Mouse (Mus musculus) olfactory bulb, adult 2 months (tissue): Measurements from ENCODE around the gene Camta1. TPM values are rescaled to one million over a fixed set of nuclear protein-coding genes. Genes with fewer than 3 reads are reported as not detected.

ENCODE experiments used
- H3K27ac ChIP-seq: fragments of 200-500 bp; 2 replicates; pipeline ENCODE4 v1.5.1; 2012; ENCODE audit warnings: low read depth, low read length; ENCODE audit not compliant: insufficient read depth
- H3K4me1 ChIP-seq: fragments of 200-500 bp; 2 replicates; pipeline ENCODE4 v1.6.1; 2012; ENCODE audit warnings: low read length; ENCODE audit not compliant: control insufficient read depth, insufficient read depth
- H3K4me3 ChIP-seq: fragments of 200-500 bp; 2 replicates; pipeline ENCODE4 v1.5.1; 2012; ENCODE audit warnings: mild to moderate bottlenecking, low read depth, low read length, moderate library complexity; ENCODE audit not compliant: insufficient read depth
- CTCF ChIP-seq: fragments of 200-500 bp; IDR thresholded peaks from 2 replicates; pipeline ENCODE4 v1.5.1; 2012; ENCODE audit warnings: low read depth, mild to moderate bottlenecking, low read length, moderate library complexity; ENCODE audit not compliant: insufficient read depth
- POLR2A ChIP-seq: fragments of 200-500 bp; IDR thresholded peaks from 2 replicates; pipeline ENCODE4 v1.6.1; 2012; ENCODE audit warnings: mild to moderate bottlenecking, low read depth, low read length, moderate library complexity; ENCODE audit not compliant: insufficient read depth
- WGBS: fragments of 180-500 bp; shearing (Covaris S2); methylation state at CpG from one replicate; pipeline ENCODE4 v1.1.7; 2018; 5-methylcytosine and 5-hydroxymethylcytosine counted together
- polyA plus RNA-seq: library from polyadenylated mRNA; stranded (reverse); fragments of >200 nt; gene quantifications from 2 replicates; pipeline ENCODE4 v1.2.4, GENCODE M21; 2012; ENCODE audit warnings: low replicate concordance; ENCODE audit not compliant: missing spikeins, insufficient read depth, insufficient read length

The Camta1 gene
- polyA plus RNA-seq, 1 experiment: 363 TPM

DNA sequence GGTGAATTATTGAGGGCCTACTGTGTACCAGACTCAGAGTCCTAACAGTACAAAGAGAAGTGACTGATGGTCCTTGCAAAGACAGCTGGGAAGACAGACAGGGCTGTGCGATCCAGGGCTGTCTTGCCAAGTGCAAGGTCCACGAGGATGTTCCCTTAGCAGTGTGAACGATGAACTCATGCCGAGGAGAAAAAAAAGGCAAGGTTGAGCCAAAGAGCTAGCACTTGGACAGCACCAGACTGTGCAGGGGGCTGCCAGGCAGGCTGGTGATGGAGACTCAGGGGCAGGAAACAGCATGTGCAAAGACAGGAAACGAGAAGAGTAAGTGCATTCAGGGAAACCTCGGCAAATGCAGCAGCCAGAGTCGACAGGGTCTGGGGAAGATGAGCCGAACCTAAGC is 266.6 kb downstream of the Camta1 start:
- no peak overlapping the region for H3K27ac ChIP-seq
- TF ChIP-seq POLR2A: no peak
- no peak for TF ChIP-seq CTCF
- H3K4me1 ChIP-seq: peaks cover 15% of the 10 kb centered on the region
- no peak overlapping the region for H3K4me3 ChIP-seq
- WGBS: 61% methylated on average over 8 of the region's 8 CpGs

DNA sequence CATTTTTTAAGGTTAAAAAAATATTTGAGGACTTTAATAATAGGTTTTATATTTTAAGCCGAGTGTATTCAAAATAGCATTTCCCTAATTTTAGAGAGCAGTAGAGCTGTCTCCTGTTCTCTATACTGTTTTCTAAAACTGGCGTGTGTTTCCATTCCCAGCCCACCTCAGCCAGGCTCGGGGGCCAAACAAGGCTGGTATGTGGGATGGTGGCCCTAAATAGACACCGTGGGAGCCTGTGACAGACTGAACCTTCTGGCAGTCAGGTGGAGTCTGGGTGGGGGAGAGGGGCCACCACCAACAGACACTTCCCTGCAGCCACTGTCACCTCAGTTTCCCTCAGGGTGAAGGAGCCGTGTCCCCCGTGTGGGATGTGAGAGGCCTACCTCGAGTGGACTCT is 268.6 kb downstream of the Camta1 start:
- H3K4me3 ChIP-seq: no peak overlapping the region
- H3K27ac ChIP-seq: no peak overlapping the region
- WGBS: 47% methylated on average over 7 of the region's 7 CpGs

GRCm38 (mm10) chr4:151586074-151586473 is 275.6 kb downstream of the Camta1 start:
- 63% methylated on average over 9 of the region's 9 CpGs for WGBS
- Histone ChIP-seq H3K4me3 (no peak overlapping the region), H3K27ac (no peak overlapping the region), H3K4me1 (peaks cover 4% of the 10 kb centered on the region)
- no peak for TF ChIP-seq CTCF

More for the DNA sequence above, 268.6 kb downstream of the Camta1 start:
- TF ChIP-seq CTCF (no peak), POLR2A (no peak)
- H3K4me1 ChIP-seq: peaks cover 15% of the 10 kb centered on the region

DNA sequence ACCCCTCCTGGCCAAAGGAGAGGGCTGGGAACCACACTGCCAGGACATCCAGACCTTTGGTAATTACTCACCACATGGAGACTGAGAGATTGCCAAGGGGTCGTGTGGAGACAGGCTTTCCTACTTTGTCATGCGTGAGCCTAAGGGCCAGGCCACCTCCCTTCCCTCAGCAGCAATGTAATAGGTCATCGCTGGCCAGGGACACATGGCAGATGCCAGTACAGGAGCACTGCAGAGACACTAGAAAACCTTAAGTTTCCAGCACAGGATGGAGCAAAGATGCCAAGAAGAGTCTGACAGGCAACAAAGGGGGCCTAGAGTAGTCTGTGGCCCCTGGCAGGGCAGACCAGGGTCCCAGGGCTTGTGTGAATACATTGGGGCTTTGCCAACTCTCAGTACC is 283.7 kb downstream of the Camta1 start:
- Histone ChIP-seq H3K4me1 (peaks cover 3% of the 10 kb centered on the region), H3K4me3 (no peak overlapping the region), H3K27ac (no peak overlapping the region)
- TF ChIP-seq CTCF: no peak
- no peak for TF ChIP-seq POLR2A
- 68% methylated on average over 3 of the region's 3 CpGs for WGBS

DNA sequence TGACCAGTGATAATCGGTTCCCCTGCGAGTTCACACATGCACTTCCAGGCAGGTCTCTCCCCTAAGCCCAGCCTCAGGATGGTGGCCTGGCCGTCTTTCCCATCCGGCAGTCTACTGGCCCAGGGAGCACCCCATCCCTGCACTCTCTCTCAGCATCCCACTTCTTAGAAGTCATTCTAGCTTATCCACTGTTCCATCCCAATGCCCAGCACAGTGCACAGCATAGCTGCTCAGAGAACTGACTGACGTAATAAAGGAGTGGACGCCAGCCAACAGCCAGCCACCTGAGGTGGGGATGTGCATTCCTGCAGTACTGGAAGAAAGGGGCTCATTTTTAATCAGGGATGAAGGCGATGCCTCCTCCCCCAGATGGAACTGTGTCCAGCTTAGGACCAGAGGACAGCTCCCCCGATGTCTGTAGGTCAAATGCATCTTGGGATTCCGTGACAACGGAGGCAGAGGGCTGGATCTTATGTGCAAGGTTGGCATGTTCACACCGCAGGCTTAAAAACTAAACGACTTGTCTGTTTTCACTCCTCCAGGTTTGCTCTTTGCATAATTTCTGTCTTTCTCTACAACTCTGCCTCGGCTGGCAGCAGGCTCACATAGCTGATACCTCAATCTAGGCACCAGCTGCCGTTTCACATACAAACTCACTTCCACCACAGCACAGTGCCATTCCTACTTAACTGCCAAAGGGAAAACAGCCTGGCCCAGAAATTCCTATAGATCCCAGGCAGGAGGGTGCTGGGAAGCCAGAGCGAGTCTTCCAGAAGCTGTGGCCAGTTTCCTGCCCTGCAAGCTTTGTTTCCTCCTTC is 285.2 kb downstream of the Camta1 start:
- H3K27ac ChIP-seq: no peak overlapping the region
- 0 out of 2 replicates have a peak, but pooled peaks cover 2% of the 10 kb centered on the region for H3K4me1 ChIP-seq
- TF ChIP-seq POLR2A (no peak), CTCF (no peak)
- no peak overlapping the region for H3K4me3 ChIP-seq
- WGBS: 85% methylated on average over 15 of the region's 15 CpGs

GRCm38 (mm10) chr4:151572716-151573115 is 289.0 kb downstream of the Camta1 start:
- no peak overlapping the region for H3K27ac ChIP-seq
- no peak overlapping the region for H3K4me3 ChIP-seq
- H3K4me1 ChIP-seq: peaks cover 11% of the 10 kb centered on the region
- WGBS: 69% methylated on average over 5 of the region's 5 CpGs
- TF ChIP-seq CTCF: no peak
- no peak for TF ChIP-seq POLR2A

DNA sequence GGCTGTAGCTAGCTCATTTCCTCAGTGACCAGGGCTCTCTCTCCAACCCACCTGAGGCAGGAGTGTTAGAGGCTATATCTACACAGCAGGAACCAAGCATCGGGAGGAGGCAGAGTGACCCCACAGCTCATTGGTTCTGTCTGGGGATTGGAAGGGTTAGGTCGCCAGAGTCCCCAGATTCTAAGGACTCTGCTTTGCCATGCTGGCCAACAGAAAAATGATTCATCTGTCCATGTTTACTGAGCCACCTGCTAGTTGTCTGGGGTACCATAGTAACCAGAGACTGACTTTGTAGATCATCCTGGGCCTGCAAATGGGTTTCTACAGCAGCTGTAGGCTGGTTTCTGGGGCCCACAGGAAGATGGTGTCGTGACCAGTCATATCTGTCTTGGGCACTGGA is 292.1 kb downstream of the Camta1 start:
- TF ChIP-seq CTCF: no peak
- no peak for TF ChIP-seq POLR2A

DNA sequence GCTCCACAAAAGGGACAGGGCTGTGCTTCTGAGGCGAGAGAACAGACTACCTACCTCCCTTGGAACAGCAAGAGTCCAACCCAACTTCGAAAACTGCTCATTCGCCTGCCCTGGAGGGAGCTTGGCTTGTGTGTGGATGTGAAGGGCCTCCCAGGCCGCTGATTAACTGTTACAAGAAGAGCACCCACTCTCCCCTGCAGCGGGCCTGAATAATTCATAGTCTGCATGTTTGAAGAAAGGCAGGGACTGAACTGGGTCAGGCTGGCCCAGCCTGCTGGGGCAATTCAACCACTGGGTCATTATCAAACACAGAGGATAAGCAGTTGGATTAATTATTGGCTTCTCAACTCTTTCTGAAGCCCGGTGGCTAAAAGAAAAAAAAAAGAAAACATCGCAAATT is 292.8 kb downstream of the Camta1 start:
- Histone ChIP-seq H3K27ac (no peak overlapping the region), H3K4me1 (peaks cover 21% of the 10 kb centered on the region), H3K4me3 (no peak overlapping the region)
- 47% methylated on average over 7 of the region's 7 CpGs for WGBS
- TF ChIP-seq CTCF (no peak), POLR2A (no peak)

More for the DNA sequence above, 292.1 kb downstream of the Camta1 start:
- Histone ChIP-seq H3K4me3 (no peak overlapping the region), H3K4me1 (peaks cover 21% of the 10 kb centered on the region), H3K27ac (no peak overlapping the region)
- 78% methylated on average over 3 of the region's 3 CpGs for WGBS

DNA sequence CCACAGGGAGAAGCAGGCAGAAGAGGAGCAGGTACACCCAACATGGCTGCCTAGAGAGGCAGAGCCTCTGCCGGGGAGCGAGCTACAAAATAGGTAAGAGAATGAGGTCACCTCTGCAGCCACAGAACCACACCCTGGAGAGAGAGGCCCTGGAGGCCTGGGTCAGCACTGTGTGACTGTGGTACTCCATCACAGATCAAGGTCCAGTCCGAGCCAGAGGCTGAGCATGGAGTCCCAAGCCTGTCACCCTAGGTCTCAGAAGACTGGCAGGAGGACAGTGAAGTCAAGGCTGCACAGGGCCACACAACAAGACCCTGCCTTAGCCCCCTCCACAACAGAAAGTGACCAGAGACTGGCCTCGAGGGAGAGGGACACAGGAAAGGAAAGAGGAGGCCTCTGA is 294.6 kb downstream of the Camta1 start:
- H3K4me1 ChIP-seq: peaks cover 21% of the 10 kb centered on the region
- H3K4me3 ChIP-seq: no peak overlapping the region
- 90% methylated on average over 4 of the region's 4 CpGs for WGBS
- TF ChIP-seq POLR2A: no peak
- TF ChIP-seq CTCF: no peak
- no peak overlapping the region for H3K27ac ChIP-seq

DNA sequence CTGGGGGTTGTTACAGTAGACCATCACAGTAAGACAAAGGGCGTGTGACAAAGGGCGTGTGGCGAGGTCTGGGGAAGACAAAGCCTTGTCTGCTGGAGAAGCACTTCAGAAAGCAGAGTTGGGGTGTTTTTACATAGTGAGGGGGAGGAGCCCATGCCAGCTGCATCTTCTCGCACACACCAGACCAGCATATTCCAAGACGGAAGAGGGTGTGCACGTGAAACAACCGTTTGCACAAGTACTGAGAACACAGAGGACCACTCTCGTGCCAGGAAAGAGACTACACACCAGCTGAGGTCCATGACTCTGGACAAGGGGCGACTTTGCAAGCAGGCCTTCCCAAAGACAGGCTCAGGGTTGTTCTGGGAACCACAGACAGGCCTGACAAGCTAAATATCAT is 306.2 kb downstream of the Camta1 start:
- peaks cover 9% of the 10 kb centered on the region for H3K4me1 ChIP-seq
- TF ChIP-seq CTCF (no peak), POLR2A (no peak)
- 58% methylated on average over 9 of the region's 9 CpGs for WGBS
- H3K4me3 ChIP-seq: no peak overlapping the region
- no peak overlapping the region for H3K27ac ChIP-seq
